Mouse (Mus musculus) MEL (cell line): ENCODE measurements at regions not wholly inside any gene's neighbourhood (a gene's known extent, or its start where the extent isn't known, plus 50 kb on each side); places are given as distances from the start of the nearest gene placed in this dataset.
"Not testable (repeated sequence)": the region's sequence is repeated elsewhere in the genome, so short reads cannot be mapped to it uniquely, and the experiment has no call there.

Experiments
- DNase-seq: peaks from one replicate; pipeline ENCODE4 v3.0.0; 2011; ENCODE audit warnings: low read depth, low spot score
- H3K27ac ChIP-seq: 2 replicates; pipeline ENCODE4 v1.5.1; 2012; ENCODE audit warnings: low read depth, mild to moderate bottlenecking, control low read depth, low read length, moderate library complexity; ENCODE audit not compliant: control insufficient read depth
- H3K27me3 ChIP-seq, 2 experiments: fragments of 150-350 bp in 1 of 2; sonication (generic) in 1 of 2; 2 replicates each; pipeline ENCODE4 v1.6.1; 2012; ENCODE audit warnings: low read length in 2 of 2, mild to moderate bottlenecking in 2 of 2, improper control_type of control experiment in 1 of 2, moderate library complexity in 1 of 2; ENCODE audit not compliant: insufficient read depth in 2 of 2, control insufficient read depth in 1 of 2
- H3K36me3 ChIP-seq, 2 experiments: 2 replicates each; pipeline ENCODE4 v1.6.1; 2012 to 2014; ENCODE audit warnings: low read length in 2 of 2, improper control_type of control experiment in 1 of 2, inconsistent platforms in 1 of 2, mild to moderate bottlenecking in 1 of 2; ENCODE audit not compliant: insufficient read depth in 2 of 2, control insufficient read depth in 1 of 2
- H3K4me1 ChIP-seq, 2 experiments: fragments of 150-350 bp in 1 of 2; sonication (generic) in 1 of 2; 2 replicates each; pipeline ENCODE4 v1.6.1; 2012; ENCODE audit warnings: low read length in 2 of 2, improper control_type of control experiment in 1 of 2, mild to moderate bottlenecking in 1 of 2; ENCODE audit not compliant: insufficient read depth in 2 of 2, control insufficient read depth in 1 of 2
- H3K4me3 ChIP-seq, 2 experiments: fragments of 150-350 bp in 1 of 2; sonication (generic) in 1 of 2; 2 replicates each; pipeline ENCODE4 v1.5.1; 2012; ENCODE audit warnings: low read depth in 2 of 2, low read length in 2 of 2, mild to moderate bottlenecking in 2 of 2, moderate library complexity in 2 of 2, control low read depth in 1 of 2, improper control_type of control experiment in 1 of 2; ENCODE audit not compliant: control insufficient read depth in 1 of 2, insufficient read depth in 1 of 2
- H3K79me2 ChIP-seq: 2 replicates; pipeline ENCODE4 v1.6.1; 2012; ENCODE audit warnings: mild to moderate bottlenecking, low read length, moderate library complexity; ENCODE audit not compliant: control insufficient read depth, poor library complexity, insufficient read depth
- H3K9ac ChIP-seq: 2 replicates; pipeline ENCODE4 v1.6.1; 2012; ENCODE audit warnings: low read depth, mild to moderate bottlenecking, control low read depth, low read length, moderate library complexity; ENCODE audit not compliant: control insufficient read depth, poor library complexity, severe bottlenecking
- H3K9me3 ChIP-seq: fragments of 150-350 bp; sonication (generic); replicated peaks from 2 replicates; pipeline ENCODE4 v1.6.1; 2012; ENCODE audit warnings: mild to moderate bottlenecking, low read length, improper control_type of control experiment, moderate library complexity; ENCODE audit not compliant: insufficient read depth
- CHD1 ChIP-seq: IDR thresholded peaks from 2 replicates; pipeline ENCODE4 v1.6.1; 2012; ENCODE audit warnings: low read depth, mild to moderate bottlenecking, inconsistent platforms, low read length, improper control_type of control experiment
- CTCF ChIP-seq, 3 experiments: IDR thresholded peaks in 2 of 3; conservative IDR thresholded peaks in 1 of 3; 2 replicates each; pipeline ENCODE4 v1.5.1; 2011 to 2012; ENCODE audit warnings: low read length in 3 of 3, low read depth in 2 of 3, mild to moderate bottlenecking in 2 of 3, improper control_type of control experiment in 1 of 3, inconsistent platforms in 1 of 3, mixed read lengths in 1 of 3, moderate library complexity in 1 of 3; ENCODE audit not compliant: control insufficient read depth in 1 of 3, insufficient read depth in 1 of 3, poor library complexity in 1 of 3, severe bottlenecking in 1 of 3
- ELF1 ChIP-seq: IDR thresholded peaks from 2 replicates; pipeline ENCODE4 v1.6.1; 2014; ENCODE audit warnings: low read depth, mild to moderate bottlenecking, inconsistent platforms, low read length, improper control_type of control experiment, moderate library complexity
- JUND ChIP-seq: IDR thresholded peaks from 2 replicates; pipeline ENCODE4 v1.6.1; 2011; ENCODE audit warnings: low read depth, mild to moderate bottlenecking, improper control_type of control experiment, low read length
- KAT2A ChIP-seq: conservative IDR thresholded peaks from 2 replicates; pipeline ENCODE4 v1.6.1; 2012; ENCODE audit warnings: low read depth, low read length, improper control_type of control experiment, inconsistent platforms
- MAZ ChIP-seq: IDR thresholded peaks from 2 replicates; pipeline ENCODE4 v1.6.1; 2012; ENCODE audit warnings: low read depth, mild to moderate bottlenecking, inconsistent platforms, low read length, improper control_type of control experiment
- MEF2A ChIP-seq: IDR thresholded peaks from 2 replicates; pipeline ENCODE4 v1.6.1; 2014; ENCODE audit warnings: low read depth, mild to moderate bottlenecking, inconsistent platforms, low read length, improper control_type of control experiment; ENCODE audit not compliant: poor library complexity, insufficient replicate concordance, severe bottlenecking; ENCODE audit errors: extremely low read depth
- MYB ChIP-seq: IDR thresholded peaks from 2 replicates; pipeline ENCODE4 v1.6.1; 2011; ENCODE audit warnings: mild to moderate bottlenecking, low read depth, low read length, improper control_type of control experiment
- MYC ChIP-seq: IDR thresholded peaks from 2 replicates; pipeline ENCODE4 v1.6.1; 2011; ENCODE audit warnings: low read depth, mild to moderate bottlenecking, low read length, improper control_type of control experiment, moderate library complexity
- NELFE ChIP-seq: IDR thresholded peaks from 2 replicates; pipeline ENCODE4 v1.6.1; 2011; ENCODE audit warnings: low read depth, low read length, improper control_type of control experiment
- NRF1 ChIP-seq: IDR thresholded peaks from 2 replicates; pipeline ENCODE4 v1.6.1; 2014; ENCODE audit warnings: low read depth, mild to moderate bottlenecking, inconsistent platforms, low read length, improper control_type of control experiment, moderate library complexity; ENCODE audit not compliant: poor library complexity, insufficient read depth, severe bottlenecking
- POLR2A ChIP-seq, 2 experiments: IDR thresholded peaks; 2 replicates each; pipeline ENCODE4 v1.6.1; 2011 to 2012; ENCODE audit warnings: low read length in 2 of 2, mild to moderate bottlenecking in 2 of 2, control low read depth in 1 of 2, improper control_type of control experiment in 1 of 2, low read depth in 1 of 2, moderate library complexity in 1 of 2; ENCODE audit not compliant: control insufficient read depth in 1 of 2, insufficient read depth in 1 of 2, poor library complexity in 1 of 2
- POLR2AphosphoS2 ChIP-seq: IDR thresholded peaks from 2 replicates; pipeline ENCODE4 v1.6.1; 2011; ENCODE audit warnings: low read length, improper control_type of control experiment
- POLR2AphosphoS5 ChIP-seq: IDR thresholded peaks from 2 replicates; pipeline ENCODE4 v1.6.1; 2012; ENCODE audit warnings: low read depth, borderline replicate concordance, mild to moderate bottlenecking, inconsistent platforms, low read length, moderate library complexity, mixed read lengths
- RAD21 ChIP-seq: IDR thresholded peaks from 2 replicates; pipeline ENCODE4 v1.6.1; 2011; ENCODE audit warnings: mild to moderate bottlenecking, low read depth, low read length, improper control_type of control experiment
- TAL1 ChIP-seq: IDR thresholded peaks from 2 replicates; pipeline ENCODE4 v1.6.1; 2012; ENCODE audit warnings: mild to moderate bottlenecking, inconsistent platforms, low read length, moderate library complexity, mixed read lengths
- TBP ChIP-seq: IDR thresholded peaks from 2 replicates; pipeline ENCODE4 v1.8.0; 2011; ENCODE audit warnings: low read depth, low read length, improper control_type of control experiment
- TCF12 ChIP-seq: IDR thresholded peaks from 2 replicates; pipeline ENCODE4 v1.6.1; 2014; ENCODE audit warnings: low read depth, mild to moderate bottlenecking, inconsistent platforms, low read length, improper control_type of control experiment, moderate library complexity
- USF1 ChIP-seq: IDR thresholded peaks from 2 replicates; pipeline ENCODE4 v1.6.1; 2014; ENCODE audit warnings: low read depth, mild to moderate bottlenecking, inconsistent platforms, low read length, improper control_type of control experiment, moderate library complexity
- ZC3H11A ChIP-seq: IDR thresholded peaks from 2 replicates; pipeline ENCODE4 v1.6.1; 2012; ENCODE audit warnings: low read depth, mild to moderate bottlenecking, inconsistent platforms, low read length, improper control_type of control experiment

GRCm38 (mm10) chr2:98286796-98287352 lies 375.2 kb upstream of the Gm10801 start (continued):
- TF ChIP-seq MEF2A (no peak), JUND (no peak), NELFE (no peak)

- H3K36me3 ChIP-seq, H3K4me1 ChIP-seq, H3K27me3 ChIP-seq, H3K79me2 ChIP-seq, H3K27ac ChIP-seq, H3K9ac ChIP-seq, H3K4me3 ChIP-seq, H3K9me3 ChIP-seq: not testable (repeated sequence)
- DNase-seq, result peak; percentile 8
Measured at GRCm38 (mm10) chr2:98330025-98330424, 332.0 kb upstream of the Gm10801 start.

GRCm38 (mm10) chr2:98354200-98354599 lies 307.8 kb upstream of the Gm10801 start:
- H3K9ac ChIP-seq, result no peak overlapping the region
- TF ChIP-seq KAT2A, result no peak
- no peak for TF ChIP-seq MEF2A
- no peak for TF ChIP-seq MYC
- TF ChIP-seq ELF1, result no peak
- no peak for TF ChIP-seq POLR2A (IDR thresholded peaks at IDR 0.05; ENCODE audit: control insufficient read depth in 1 of 2, insufficient read depth in 1 of 2, low read depth in 1 of 2, low read length in 2 of 2, poor library complexity in 1 of 2)
- no peak for TF ChIP-seq RAD21
- no peak for TF ChIP-seq POLR2AphosphoS2
- TF ChIP-seq MYB, result no peak
- no peak for TF ChIP-seq TCF12
- no peak for TF ChIP-seq MAZ
- no peak for TF ChIP-seq CTCF (IDR thresholded peaks at IDR 0.05 in 2 of 3, conservative IDR thresholded peaks at IDR 0.05 in 1 of 3; ENCODE audit: control insufficient read depth in 1 of 3, insufficient read depth in 1 of 3, low read depth in 2 of 3, low read length in 3 of 3, poor library complexity in 1 of 3, severe bottlenecking in 1 of 3)
- TF ChIP-seq TBP, result no peak
- no peak for TF ChIP-seq NRF1
- TF ChIP-seq POLR2AphosphoS5, result no peak
- no peak for TF ChIP-seq USF1
- no peak for TF ChIP-seq TAL1
- TF ChIP-seq ZC3H11A, result no peak
- no peak for TF ChIP-seq CHD1
- TF ChIP-seq, all 39 proteins: peak for 0
- Histone ChIP-seq H3K79me2 (no peaks in the 10 kb centered on the region), H3K9me3 (no peaks in the 10 kb centered on the region), H3K4me3 (no peak overlapping the region), H3K27ac (no peak overlapping the region), H3K4me1 (no peaks in the 10 kb centered on the region), H3K36me3 (no peaks in the 10 kb centered on the region), H3K27me3 (no peaks in the 10 kb centered on the region)
- DNase-seq, result no peak
